Mouse (Mus musculus) gastrocnemius, postnatal 4 days (tissue): ENCODE measurements around the gene Lmtk3. TPM values are rescaled to one million over a fixed set of nuclear protein-coding genes. Genes with fewer than 3 reads are reported as not detected.

ENCODE experiments used
- DNase-seq, 2 experiments: peaks; one replicate each; pipeline ENCODE4 v3.0.0; 2021 to 2022; ENCODE audit warnings: low spot score in 2 of 2, mixed read lengths in 2 of 2
- total RNA-seq, 2 experiments: library from RNA; stranded (reverse); gene quantifications; 2 replicates each; pipeline ENCODE4 v1.2.3; 2021

Lmtk3 gene
- total RNA-seq, 2 experiments from 2014 or later, result 0.54 to 0.65 TPM

DNA sequence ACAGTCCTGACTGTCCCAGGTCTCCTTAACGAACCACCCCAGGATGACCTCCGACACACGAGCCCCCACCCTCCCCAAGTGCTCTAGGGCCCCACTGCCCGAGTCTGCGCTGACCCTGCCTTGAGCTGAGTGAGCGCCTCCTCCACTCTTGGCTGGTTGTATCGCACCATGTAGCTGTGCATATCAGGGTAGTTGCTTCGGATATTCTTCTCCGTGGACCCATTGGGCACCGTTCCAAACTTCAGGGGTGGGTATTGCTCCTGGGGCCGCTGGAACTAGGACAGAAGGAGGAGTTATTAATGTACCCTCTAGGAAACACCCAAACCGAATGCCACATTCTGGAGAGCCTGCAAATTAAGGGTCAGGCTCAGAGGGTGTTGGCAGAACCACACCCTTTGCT is 69.6 kb downstream of the Lmtk3 start:
- no peak for DNase-seq

Other genes with a start within 250 kb of the Lmtk3 start
- gene Hsd17b14, start 228.8 kb upstream of the Lmtk3 start, total RNA-seq, result under 1 TPM; 0.61 to 0.80 TPM
- gene Bcat2, start 213.6 kb upstream of the Lmtk3 start, total RNA-seq, result 10 to 100 TPM; 32.2 to 36.3 TPM
- not detected for gene Fgf21, start 168.2 kb upstream of the Lmtk3 start, total RNA-seq
- gene Fut1, start 166.4 kb upstream of the Lmtk3 start, total RNA-seq, result not detected
- under 1 TPM; 0.34 to 0.36 TPM for gene Izumo1, start 161.9 kb upstream of the Lmtk3 start, total RNA-seq
- 10 to 100 TPM; 23.0 to 25.6 TPM for gene Rasip1, start 156.2 kb upstream of the Lmtk3 start, total RNA-seq
- 100 to 1,000 TPM; 170 to 187 TPM for gene Mamstr, start 143.8 kb upstream of the Lmtk3 start, total RNA-seq
- not detected for gene Fut2, start 117.3 kb upstream of the Lmtk3 start, total RNA-seq
- gene Ntn5, start 99.7 kb upstream of the Lmtk3 start, total RNA-seq, result 1 to 10 TPM in 1 of 2 experiments, under 1 TPM in 1; 0.88 to 1.3 TPM
- under 1 TPM; 0.23 to 0.39 TPM for gene Sec1, start 89.3 kb upstream of the Lmtk3 start, total RNA-seq
- gene Car11, start 83.9 kb upstream of the Lmtk3 start, total RNA-seq, result 1 to 10 TPM; 4.6 to 4.9 TPM
- 10 to 100 TPM; 22.1 to 26.9 TPM for gene Dbp, start 78.7 kb upstream of the Lmtk3 start, total RNA-seq
- gene Rpl18, start 68.3 kb upstream of the Lmtk3 start, total RNA-seq, result 1,000 to 10,000 TPM in 1 of 2 experiments, 100 to 1,000 TPM in 1; 1,000 to 1,132 TPM
- 10 to 100 TPM; 17.4 to 17.9 TPM for gene Sphk2, start 65.7 kb upstream of the Lmtk3 start, total RNA-seq
- under 1 TPM; 0.34 to 0.52 TPM for gene Fam83e, start 62.5 kb upstream of the Lmtk3 start, total RNA-seq
- not detected for gene Spaca4, start 57.9 kb upstream of the Lmtk3 start, total RNA-seq
- under 1 TPM in 1 of 2 experiments, not detected in 1; 0.60 TPM for gene Sult2b1, start 931 bp downstream of the Lmtk3 start, total RNA-seq
- gene Cyth2, start 30.8 kb downstream of the Lmtk3 start, total RNA-seq, result 10 to 100 TPM; 56.1 to 61.5 TPM
- under 1 TPM; 0.39 TPM for gene Kcnj14, start 41.0 kb downstream of the Lmtk3 start, total RNA-seq
- gene Grwd1, start 47.2 kb downstream of the Lmtk3 start, total RNA-seq, result 10 to 100 TPM; 17.4 to 18.0 TPM
- 100 to 1,000 TPM; 101 to 104 TPM for gene Kdelr1, start 89.0 kb downstream of the Lmtk3 start, total RNA-seq
- 1 to 10 TPM; 1.2 to 1.5 TPM for gene Grin2d, start 94.6 kb downstream of the Lmtk3 start, total RNA-seq
- gene Syngr4, start 113.0 kb downstream of the Lmtk3 start, total RNA-seq, result under 1 TPM; 0.39 to 0.75 TPM
- 10 to 100 TPM; 31.4 to 33.7 TPM for gene Tmem143, start 113.2 kb downstream of the Lmtk3 start, total RNA-seq
- gene Emp3, start 137.7 kb downstream of the Lmtk3 start, total RNA-seq, result 10 to 100 TPM; 85.8 to 88.0 TPM
- gene Ccdc114, start 140.3 kb downstream of the Lmtk3 start, total RNA-seq, result 1 to 10 TPM; 2.4 to 2.5 TPM
- gene Abcc6, start 246.6 kb downstream of the Lmtk3 start, total RNA-seq, result under 1 TPM; 0.29 to 0.83 TPM
- 10 to 100 TPM; 44.1 to 47.6 TPM for gene Nomo1, start 250.0 kb downstream of the Lmtk3 start, total RNA-seq